Mouse (Mus musculus) granulocyte monocyte progenitor cell, adult 5-6 weeks (primary cell): ENCODE measurements at regions not wholly inside any gene's neighbourhood (a gene's known extent, or its start where the extent isn't known, plus 50 kb on each side); places are given as distances from the start of the nearest gene placed in this dataset.
A peak's percentile ranks its signal among the peaks of the same experiment; 100 is the strongest.
"Not testable (repeated sequence)": the region's sequence is repeated elsewhere in the genome, so short reads cannot be mapped to it uniquely, and the experiment has no call there.

Source experiments
- ATAC-seq: replicated peaks from 2 replicates; pipeline ENCODE4 v1.8.0; 2016; ENCODE audit warnings: mild to moderate bottlenecking, moderate TSS enrichment, inconsistent platforms; ENCODE audit not compliant: poor library complexity, severe bottlenecking

DNA sequence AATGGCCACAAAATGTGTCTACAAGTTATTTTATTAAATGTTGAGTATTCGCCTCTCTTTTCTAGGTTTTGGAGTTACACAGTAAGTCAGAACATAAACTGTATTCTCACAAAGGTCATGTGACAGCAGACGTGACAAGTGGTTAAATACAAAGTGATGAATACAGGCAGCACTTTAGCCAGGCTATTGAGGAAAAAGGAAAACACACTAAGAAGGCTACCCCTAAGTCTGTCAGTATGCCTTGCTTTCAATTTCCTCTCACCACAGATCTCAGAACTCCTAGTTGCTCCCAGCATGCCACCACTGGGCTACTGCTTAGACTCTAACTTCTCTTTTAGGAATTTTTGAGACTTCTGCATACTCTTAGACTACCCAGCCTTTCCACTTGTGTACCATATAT lies 297.9 kb upstream of the Pex5l start:
- no peak for ATAC-seq

- ATAC-seq, result no peak
Observed at GRCm38 (mm10) chr3:33440500-33440899, 297.5 kb upstream of the Pex5l start.

DNA sequence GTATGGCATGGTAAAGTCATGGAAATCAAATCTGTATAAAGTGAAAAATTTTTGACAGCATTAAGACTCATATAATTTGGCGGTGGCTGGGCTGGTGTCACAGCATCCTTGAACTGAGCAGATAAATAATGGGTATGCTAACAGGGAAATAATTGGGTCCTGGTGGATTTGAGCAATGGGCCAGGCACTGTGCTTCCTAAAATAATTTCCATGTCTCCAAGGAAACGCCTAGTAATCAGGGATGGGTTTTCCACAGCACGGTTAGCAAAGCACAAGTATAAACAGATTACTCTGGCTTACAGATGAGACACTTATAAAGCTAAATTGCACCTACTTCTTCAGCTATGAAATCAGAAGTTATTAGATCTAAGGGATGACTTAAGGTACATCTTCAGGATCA lies 273.9 kb upstream of the Pex5l start:
- no peak for ATAC-seq

DNA sequence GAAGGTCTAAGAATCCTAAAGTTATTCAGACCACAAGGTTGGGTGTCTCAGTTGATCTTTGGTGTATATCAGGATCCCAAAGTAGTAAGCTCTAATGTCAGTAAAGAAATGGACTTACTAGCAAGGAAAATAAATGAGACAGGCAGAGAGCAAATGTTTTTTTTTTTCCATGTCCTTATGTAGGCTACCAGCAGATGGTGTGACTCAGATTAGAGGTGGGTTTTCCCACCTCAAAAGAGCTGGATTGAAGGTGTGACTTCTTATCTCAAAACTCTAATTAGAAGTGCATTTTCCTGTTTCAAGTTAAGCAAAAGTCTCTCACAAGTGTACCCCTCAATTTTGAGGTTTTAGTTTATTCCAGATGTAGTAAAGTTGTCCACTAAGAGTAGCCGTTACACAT lies 273.3 kb upstream of the Pex5l start:
- ATAC-seq, result no peak

DNA sequence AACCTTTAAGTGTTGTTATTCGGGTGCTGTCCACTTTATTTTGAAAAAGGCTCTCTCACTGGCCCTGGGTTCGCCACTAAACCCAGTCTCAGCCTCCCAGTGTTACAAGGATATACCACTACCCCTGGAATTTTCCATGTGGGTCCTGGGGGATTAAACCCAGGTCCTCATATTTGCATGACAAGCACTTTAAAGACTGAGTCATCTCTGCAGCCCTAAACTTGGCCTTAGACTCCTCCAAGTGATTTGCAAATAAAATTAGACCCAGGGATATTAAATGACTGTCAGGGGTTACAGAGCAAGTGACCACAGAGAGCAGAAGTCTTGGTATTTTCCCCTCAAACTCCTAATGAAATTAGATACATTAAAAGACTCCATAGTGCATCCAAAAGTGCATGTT lies 258.9 kb upstream of the Pex5l start:
- ATAC-seq, result no peak

DNA sequence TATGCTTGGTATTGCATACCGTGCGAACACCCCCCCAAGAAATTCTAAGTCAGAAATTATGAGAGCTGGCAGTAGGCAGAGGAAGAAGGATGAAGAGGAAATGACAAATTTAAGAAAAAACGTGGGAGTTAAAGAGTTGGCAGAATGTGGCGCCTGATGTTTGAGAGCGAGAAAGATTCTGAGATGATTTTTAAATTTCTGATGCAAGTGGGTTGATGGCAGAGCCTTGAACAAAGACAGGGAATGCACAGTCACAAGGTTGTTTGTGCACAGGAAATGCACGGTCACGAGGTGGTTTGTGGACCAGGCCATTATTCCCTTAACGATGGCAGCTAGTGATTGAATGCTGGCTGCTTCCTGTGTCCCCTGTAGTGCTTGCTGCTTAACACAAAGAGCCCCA lies 256.3 kb upstream of the Pex5l start:
- no peak for ATAC-seq

GRCm38 (mm10) chr3:33398326-33398725 lies 255.3 kb upstream of the Pex5l start:
- ATAC-seq, result no peak

DNA sequence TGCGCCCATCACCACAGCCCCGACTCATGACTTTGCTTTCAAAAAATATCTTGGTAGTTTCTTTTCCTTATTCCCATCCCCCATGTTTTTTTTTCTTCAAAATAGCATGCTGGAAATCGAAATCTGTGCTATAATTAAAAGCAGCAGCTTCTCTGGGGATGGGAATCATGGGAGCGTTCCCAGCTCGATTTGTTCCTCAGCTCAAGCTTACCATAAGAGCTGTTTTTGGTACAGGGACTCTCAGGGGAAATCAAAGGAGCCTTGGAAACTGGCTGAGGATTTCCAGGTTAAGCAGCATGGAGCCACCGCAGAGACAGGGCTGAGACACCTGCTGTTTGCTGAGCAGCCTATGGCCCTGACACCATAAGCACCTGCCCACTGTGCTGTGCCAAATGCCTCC lies 254.2 kb upstream of the Pex5l start:
- ATAC-seq, result no peak

GRCm38 (mm10) chr3:33392541-33392822 lies 249.4 kb upstream of the Pex5l start:
- no peak for ATAC-seq

DNA sequence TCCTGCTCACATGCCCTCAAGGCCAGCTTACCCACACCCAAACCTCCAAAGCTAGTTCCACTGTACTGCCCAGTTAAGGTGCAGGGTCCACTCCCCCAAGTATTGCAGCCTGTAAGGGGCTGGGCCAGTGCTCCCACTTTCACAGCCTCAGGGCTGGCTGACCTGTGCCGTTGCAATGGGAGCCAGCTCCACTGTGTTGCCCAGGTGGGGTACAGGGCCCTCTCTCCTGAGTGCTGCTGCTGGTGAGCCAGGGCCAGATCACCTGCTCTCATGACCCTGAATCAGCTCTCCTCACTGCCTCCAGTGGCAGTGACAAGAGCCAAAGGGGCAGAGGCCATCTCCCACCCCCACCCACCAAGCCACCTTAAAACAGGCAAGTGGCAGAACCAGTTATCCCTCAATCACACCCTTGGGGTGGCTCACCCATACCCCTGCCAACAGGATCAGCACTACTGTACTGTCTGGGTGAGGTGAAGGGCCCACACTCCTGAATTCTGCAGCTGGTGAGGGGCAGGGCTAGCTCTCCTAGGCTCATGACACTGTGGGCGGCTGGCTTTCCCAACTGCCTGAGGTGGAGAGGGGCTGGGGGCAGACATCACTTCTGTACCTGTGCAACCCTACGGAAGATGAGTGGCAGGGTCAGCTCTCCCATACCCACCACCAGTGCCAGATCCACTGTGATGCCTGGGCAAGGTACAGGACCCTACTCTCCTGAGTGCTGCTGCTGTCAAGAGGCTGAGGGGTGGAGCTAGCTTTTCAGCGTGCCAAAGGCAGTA lies 248.9 kb upstream of the Pex5l start:
- no peak for ATAC-seq

DNA sequence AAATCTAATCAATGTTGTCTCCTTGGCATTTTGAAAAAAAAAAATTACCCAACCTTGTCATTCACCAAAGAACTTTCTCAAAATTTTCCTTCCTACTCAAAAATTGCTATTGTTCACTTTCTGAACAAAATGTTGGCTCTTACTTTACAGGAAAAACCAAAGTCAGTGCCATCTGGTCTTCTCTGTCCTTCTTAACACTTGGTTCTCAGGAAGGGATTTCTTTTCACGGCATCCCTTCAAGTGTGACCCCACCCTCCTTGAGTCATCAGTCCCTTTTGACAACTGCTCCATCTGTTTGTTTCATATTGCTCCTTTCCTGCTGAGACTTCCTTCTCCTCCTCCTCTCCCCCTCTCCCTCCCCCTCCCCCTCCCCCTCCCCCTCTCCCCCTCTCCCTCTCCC lies 245.1 kb upstream of the Pex5l start:
- no peak for ATAC-seq

DNA sequence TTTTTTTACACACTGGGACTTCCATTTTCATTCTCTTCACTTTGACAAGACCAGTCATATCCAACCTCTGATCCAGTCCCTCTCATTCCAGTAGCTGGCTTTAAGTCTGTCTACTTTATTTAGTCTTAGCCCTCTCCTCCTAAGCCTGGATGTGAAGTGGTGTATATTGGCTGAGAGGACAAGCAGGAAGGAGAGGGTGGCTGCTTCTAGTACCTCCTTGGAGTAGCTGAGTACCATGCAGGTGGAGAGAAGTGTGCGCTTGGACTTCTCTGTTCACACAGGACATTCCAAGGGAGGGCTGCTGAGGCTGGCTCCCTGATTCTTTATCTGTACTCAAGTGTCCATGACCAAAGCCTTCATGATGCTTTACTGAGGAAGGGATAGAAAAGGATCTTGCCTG lies 240.6 kb upstream of the Pex5l start:
- ATAC-seq, result no peak

- no peak for ATAC-seq
Observed at GRCm38 (mm10) chr3:33379604-33380003, 236.6 kb upstream of the Pex5l start.

DNA sequence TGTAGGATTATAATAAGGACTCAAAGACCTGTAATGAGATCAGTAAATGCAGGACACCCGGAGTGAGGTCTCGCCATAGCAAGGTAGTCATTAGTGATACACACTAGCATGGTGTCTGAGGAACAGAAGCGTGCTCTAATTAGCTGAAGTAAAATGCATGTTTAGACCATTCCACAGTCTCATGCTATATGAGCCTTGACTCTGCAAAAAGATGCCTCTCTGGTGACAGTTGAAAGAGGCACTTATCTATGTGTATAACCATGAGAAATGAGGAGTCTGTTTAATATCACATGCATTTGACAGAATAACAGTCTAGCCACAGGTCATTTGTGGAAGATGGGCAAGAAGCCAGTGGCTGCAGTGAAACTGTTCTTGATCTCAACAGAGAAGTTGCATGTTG lies 232.1 kb upstream of the Pex5l start:
- ATAC-seq, result no peak

DNA sequence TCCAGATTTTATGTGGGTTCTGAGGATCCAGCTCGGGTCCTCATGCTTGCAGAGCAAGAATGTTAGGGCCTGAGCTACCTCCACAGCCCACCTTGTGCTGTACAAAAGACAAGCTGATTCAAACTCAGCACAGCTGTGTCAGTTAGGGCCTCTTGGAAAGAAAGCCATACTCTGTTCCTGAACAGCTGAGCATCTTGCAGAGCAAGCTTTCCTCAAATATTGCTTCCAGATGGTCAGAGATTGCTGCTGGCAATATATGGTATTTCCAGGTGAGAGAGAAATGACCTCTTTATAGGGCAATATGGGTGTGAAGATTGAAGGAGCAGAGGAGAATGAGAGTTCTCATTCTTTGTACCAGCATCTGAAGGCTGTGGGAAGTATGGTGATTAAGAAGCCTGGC lies 229.8 kb upstream of the Pex5l start:
- ATAC-seq, result no peak

DNA sequence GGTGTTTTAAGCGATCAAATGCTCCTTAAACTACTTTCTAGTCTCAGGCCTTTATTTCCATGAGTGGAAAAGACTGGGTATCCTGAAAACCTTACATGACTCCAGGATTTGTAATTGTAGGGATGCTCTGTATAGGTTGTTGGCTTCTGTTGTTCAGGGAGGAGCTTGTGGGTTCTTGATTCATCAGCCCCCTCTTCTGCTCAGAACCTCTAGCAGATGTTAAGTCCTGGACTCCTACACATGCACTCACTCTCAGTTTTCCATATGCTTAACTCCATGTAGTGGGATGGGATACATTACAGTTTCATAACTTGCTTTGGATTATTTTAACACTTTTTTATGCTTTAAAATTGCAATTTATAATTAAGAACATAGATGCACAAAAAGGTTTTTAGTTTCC lies 220.5 kb upstream of the Pex5l start:
- ATAC-seq, result no peak

DNA sequence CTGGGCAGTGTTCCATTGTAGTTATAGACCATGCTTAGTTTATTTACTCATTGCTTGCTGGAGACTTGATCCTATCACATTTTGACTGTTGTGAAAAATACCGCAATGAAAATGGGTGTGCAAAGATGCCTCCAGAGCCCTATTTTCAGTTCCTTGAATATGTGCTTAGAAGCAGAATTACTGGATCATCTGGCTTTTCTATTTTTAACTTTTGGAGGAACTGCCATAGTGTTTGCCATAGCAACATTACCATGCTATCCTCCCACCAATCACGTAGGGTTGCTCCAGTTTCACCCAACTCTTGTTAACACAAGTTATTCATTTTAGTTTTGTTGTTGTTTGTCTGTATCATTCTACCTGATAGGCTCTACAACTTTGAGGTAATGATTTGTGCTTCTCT lies 217.0 kb upstream of the Pex5l start:
- no peak for ATAC-seq

- ATAC-seq, result no peak
Observed at GRCm38 (mm10) chr3:33353860-33354259, 210.8 kb upstream of the Pex5l start.

DNA sequence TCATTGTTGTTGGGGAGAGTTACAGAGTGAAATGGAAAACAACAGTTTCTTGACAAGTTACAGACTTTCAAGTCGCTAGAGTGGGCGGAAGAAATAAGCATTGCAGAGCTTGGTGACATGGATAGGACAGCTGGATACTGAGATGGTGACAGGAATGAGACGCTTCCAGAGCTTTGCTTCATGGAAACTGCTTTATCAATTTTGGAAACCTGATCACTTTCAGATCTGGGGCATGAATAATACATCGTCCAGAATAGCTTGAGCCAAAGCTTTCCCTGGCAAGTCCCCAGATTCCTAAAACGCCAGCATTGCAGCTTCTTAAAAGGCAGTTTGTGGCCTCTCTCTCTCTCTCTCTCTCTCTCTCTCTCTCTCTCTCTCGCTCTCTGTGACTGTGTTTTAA lies 207.9 kb upstream of the Pex5l start:
- ATAC-seq, result no peak

DNA sequence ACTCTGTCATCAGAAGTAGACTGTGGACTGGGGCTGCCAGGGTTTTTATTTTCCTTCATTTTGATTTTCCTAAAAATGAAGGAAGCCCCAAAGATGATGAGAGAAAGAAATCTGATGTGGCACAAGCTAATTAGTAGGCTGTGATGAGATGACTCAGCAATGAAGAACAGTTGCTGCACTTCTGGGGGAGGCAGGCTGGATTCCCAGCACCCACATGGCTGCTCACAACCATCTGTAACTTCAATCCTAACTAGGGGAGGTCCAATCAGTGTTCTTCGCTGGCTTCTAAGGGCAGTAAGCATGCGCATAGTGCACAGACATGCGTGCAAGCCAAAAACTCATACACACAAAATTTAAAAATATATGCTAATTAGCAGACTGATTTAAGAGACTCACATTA lies 191.0 kb upstream of the Pex5l start:
- ATAC-seq, result no peak

GRCm38 (mm10) chr3:33317691-33318090 lies 174.6 kb upstream of the Pex5l start:
- not testable (repeated sequence) for ATAC-seq

- ATAC-seq, result no peak
Observed at GRCm38 (mm10) chr3:33312230-33312825, 169.3 kb upstream of the Pex5l start.

- ATAC-seq, result peak; percentile 89
Observed at GRCm38 (mm10) chr3:33308212-33308611, 165.2 kb upstream of the Pex5l start.
